Mouse (Mus musculus): ENCODE measurements around the gene Dcaf1.

DNA sequence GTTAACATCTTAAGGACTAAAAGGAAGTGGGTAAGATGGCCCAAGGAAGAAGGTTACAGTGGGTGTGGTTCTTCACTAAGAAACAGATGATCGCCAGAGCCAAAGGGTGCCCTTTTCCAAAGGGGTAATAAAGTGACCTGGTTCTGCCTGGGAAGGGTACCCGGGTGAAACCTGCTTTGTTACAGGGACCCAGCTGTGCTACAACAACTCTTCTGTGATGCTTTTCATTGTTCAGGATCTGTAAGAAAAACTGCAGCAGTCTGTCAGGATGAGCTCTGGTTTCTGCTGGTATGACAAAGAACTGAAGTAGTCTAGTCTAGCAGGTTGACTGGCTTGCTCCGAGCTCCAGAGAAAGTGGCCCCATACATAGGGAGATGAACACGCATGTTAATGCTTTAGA is 60.5 kb downstream of the Dcaf1 start:
- no peak for TF ChIP-seq GATA1 (IDR thresholded peaks at IDR 0.05; ENCODE audit: borderline replicate concordance, low read length)
- TF ChIP-seq CTCF (IDR thresholded peaks at IDR 0.05; ENCODE audit: low read depth, low read length), result no peak
- no peak for TF ChIP-seq POLR2AphosphoS5 (IDR thresholded peaks at IDR 0.05; ENCODE audit: insufficient replicate concordance, low read depth, low read length)
- no peak for TF ChIP-seq TAL1 (conservative IDR thresholded peaks at IDR 0.05; ENCODE audit: low read depth, low read length)
- no peak for TF ChIP-seq GATA2 (IDR thresholded peaks at IDR 0.05; ENCODE audit: borderline replicate concordance, low read depth, low read length)
